Mouse (Mus musculus) E14TG2a.4 (cell line): ENCODE measurements around the gene Pcnt.

ENCODE experiments used
- CTCF ChIP-seq: conservative IDR thresholded peaks from 2 replicates; pipeline ENCODE4 v1.5.1; 2014; ENCODE audit warnings: low read length
- NANOG ChIP-seq: IDR thresholded peaks from 2 replicates; pipeline ENCODE4 v1.6.1; 2014; ENCODE audit warnings: borderline replicate concordance, low read length, mixed read lengths
- POU5F1 ChIP-seq: IDR thresholded peaks from 2 replicates; pipeline ENCODE4 v1.6.1; 2014; ENCODE audit warnings: low read length, borderline replicate concordance

GRCm38 (mm10) chr10:76357286-76357875 is 85.2 kb downstream of the Pcnt start:
- TF ChIP-seq CTCF (no peak), POU5F1 (no peak), NANOG (no peak)
